Mouse (Mus musculus): ENCODE measurements around the gene 1700102P08Rik. TPM values are rescaled to one million over a fixed set of nuclear protein-coding genes. Genes with fewer than 3 reads are reported as not detected.

Gene 1700102P08Rik
- 1 to 10 TPM; 1.4 to 2.7 TPM for total RNA-seq (2021)
- long read RNA-seq, experiment 1, partial matches to known transcripts = 0 of 1 reads
- long read RNA-seq, experiment 1, other reads (novel, unspliced or antisense) = 1 of 1 reads
- long read RNA-seq, experiment 2 = 0 reads

- no peak for DNase-seq (ENCODE audit: low spot score in 2 of 2)
- intact Hi-C loops (cut with DNase I) = no loop called here
Measured at GRCm38 (mm10) chr9:108392676-108393075, at the start of gene 1700102P08Rik. 1700102P08Rik (plus strand) TSS chr9:108392805.

DNA sequence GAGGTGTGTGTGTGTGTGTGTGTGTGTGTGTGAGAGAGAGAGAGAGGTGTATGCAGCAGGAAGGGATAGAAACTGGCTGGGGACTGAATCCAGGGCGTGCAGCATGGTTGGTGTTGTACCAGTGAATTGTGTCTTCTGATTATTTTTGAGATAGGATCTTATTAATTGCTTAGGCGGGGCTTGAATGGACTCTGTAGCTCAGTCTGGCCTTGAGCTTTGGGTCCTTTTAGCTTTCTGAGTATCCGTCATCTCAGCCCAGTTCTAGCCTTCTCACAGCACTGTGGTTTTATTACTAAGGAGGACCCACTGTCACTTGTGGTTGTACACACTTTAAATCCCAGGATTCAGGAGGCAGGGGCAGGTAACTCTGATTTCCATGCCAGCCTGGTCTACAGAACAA is 49.3 kb upstream of the 1700102P08Rik start:
- DNase-seq (ENCODE audit: low spot score in 2 of 2) = no peak
- intact Hi-C loops (cut with DNase I) = no loop called here

DNA sequence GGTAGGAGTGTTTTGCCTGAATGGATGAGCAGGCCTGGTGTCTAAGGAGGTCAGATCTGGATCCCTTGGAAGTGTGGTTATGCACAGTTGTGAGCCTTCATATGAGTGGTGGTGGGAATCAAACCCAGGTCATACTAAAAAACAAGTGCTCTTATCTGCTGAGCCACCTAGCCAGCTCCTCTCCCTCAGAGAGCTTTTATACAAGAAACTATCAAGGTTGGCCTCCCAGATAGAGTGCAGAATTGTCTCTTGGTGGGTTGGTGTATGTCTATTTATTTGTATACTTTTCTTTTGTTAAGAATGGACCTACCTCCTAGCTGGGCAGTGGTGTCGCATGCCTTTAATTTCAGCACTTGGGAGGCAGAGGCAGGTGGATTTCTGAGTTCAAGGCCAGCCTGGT is 48.8 kb upstream of the 1700102P08Rik start:
- DNase-seq (ENCODE audit: low spot score in 2 of 2) = no peak
- intact Hi-C loops (cut with DNase I) = no loop called here

DNA sequence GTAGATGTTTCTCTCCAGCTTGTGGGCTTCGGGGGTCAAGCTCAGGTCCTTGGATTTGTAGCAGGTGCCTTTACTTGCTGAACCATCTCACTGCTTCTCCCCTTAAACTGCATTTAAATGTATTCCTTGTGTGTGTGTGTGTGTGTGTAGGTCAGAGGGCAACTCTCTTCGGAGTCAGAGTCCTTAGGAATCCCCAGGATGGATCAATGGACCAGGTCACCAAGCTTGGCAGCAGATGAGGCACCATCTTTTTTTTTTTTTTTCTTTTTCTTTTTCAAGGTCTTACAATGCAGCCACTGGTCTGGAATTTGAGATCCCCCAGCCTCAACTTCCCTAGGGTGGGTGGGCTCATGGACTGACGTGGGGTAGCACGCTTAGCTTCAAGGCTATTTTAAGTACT is 48.1 kb upstream of the 1700102P08Rik start:
- intact Hi-C loops (cut with DNase I) = no loop called here
- DNase-seq (ENCODE audit: low spot score in 2 of 2) = no peak

GRCm38 (mm10) chr9:108347024-108347423 is 45.6 kb upstream of the 1700102P08Rik start:
- intact Hi-C loops (cut with DNase I) = loop anchor here (1.0 kb wide), 1 partner anchor 41 kb away; the partner anchor contains the start of genes Rhoa and Tcta
- no peak for DNase-seq (ENCODE audit: low spot score in 2 of 2)

DNA sequence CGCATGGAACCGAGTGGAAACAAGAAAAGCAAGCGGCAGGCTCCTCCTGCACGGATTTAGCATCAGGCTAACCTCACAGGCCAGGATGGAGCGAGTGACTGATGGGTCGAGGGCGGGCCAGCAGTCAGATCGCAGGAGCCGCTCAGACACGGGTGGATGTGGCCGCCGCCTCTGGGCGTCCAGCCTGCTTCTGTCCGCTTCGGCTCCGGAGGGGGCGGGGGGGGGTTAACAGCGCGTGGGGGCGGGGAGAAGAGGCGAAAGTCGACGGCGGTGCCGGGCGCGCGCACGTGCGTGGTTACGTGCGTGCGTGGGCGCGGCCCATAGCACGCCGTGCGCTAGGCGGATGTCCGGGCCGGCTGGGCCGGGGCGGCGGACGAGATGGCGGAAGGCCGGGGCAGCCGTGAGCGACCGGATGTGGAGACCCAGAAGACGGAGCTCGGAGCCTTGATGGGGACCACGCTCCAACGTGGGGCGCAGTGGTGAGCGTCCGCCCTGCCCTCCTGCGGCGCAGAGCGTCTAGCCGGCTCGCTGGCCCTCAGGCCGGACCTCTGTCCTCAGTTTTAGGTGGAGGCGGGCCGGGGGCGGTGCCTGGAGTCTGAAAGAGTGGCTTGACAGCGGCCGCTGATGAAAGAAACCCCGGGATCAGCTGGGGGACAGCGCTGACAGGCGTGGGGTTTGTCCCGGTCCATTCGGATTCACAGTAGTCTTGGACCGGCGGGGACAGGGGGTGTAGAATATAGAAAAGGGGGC is 44.9 kb upstream of the 1700102P08Rik start, which contains the start of gene Usp4:
TSS of gene Usp4 (plus strand) at position 314 of the 750 bp plus-strand sequence.
- peak; percentile 89 to 90 for DNase-seq (ENCODE audit: low spot score in 2 of 2)
- intact Hi-C loops (cut with DNase I) = loop anchor here (1.0 kb wide), 1 partner anchor 41 kb away; the partner anchor contains the start of genes Rhoa and Tcta

DNA sequence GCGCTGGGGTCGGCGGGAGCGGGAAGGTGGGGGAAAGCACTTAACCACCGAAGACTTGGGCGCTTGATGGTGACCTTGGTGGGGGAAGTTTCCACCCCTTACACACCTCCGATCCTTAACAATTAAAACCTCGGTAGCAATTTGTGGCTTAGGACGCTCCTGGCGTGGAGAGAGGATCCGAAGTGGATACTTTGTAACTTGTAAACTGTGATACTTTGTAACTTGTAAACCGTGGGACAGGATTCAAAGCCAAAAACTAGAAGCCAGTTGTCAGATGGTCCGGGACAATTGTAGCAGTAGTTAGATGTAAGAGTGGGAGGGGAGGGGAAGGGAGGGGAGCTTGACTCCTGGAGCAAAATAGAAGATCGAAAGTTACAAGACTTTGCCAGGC is 44.3 kb upstream of the 1700102P08Rik start:
- no peak for DNase-seq (ENCODE audit: low spot score in 2 of 2)
- intact Hi-C loops (cut with DNase I) = no loop called here

GRCm38 (mm10) chr9:108349727-108350126 is 42.9 kb upstream of the 1700102P08Rik start:
- intact Hi-C loops (cut with DNase I) = no loop called here
- no peak for DNase-seq (ENCODE audit: low spot score in 2 of 2)

GRCm38 (mm10) chr9:108378234-108378633 is 14.4 kb upstream of the 1700102P08Rik start:
- intact Hi-C loops (cut with DNase I) = no loop called here

GRCm38 (mm10) chr9:108378736-108379135 is 13.9 kb upstream of the 1700102P08Rik start:
- intact Hi-C loops (cut with DNase I) = no loop called here
- no peak for DNase-seq (ENCODE audit: low spot score in 2 of 2)

More at GRCm38 (mm10) chr9:108378234-108378633, 14.4 kb upstream of the 1700102P08Rik start:
- DNase-seq (ENCODE audit: low spot score in 2 of 2) = no peak

DNA sequence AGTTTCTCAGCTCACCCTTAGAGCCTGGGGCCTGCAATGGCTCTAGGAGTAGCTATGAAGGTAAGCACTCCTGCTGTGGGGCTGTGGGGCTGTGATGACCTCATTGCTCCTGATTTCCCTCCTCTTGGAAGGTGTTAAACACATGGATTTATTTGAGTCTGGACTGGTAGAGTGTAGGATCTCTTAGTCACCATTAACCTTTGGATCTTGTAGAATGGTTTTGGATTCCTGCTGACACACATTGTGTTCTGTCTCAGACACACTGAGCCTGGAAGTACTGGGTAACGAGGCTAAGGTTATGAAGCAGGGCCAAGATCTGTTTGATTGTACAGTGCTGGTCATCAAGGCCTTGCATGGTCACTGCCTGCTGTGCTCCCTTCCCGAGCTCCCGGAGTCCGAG is 13.3 kb upstream of the 1700102P08Rik start:
- intact Hi-C loops (cut with DNase I) = no loop called here

DNA sequence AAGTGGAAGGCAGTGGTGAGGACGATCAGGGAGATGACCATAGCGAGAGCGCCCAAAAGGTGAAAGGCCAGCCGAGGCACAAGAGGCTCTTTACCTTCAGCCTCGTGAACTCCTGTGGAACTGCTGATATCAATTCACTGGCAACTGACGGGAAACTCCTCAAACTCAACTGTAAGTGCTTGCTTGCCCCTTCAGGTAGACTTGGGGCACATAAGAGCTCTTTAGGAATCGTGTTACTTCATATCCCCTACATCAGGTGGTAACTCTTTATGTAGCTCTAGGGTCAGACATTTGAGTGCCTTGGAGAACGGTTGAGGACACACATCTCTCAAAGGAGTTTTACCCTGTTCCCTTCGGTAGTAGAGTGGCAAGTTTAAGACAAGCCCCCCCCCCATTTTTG is 11.2 kb upstream of the 1700102P08Rik start:
- DNase-seq (ENCODE audit: low spot score in 2 of 2) = no peak
- intact Hi-C loops (cut with DNase I) = no loop called here

More for the DNA sequence above, 13.3 kb upstream of the 1700102P08Rik start:
- no peak for DNase-seq (ENCODE audit: low spot score in 2 of 2)

DNA sequence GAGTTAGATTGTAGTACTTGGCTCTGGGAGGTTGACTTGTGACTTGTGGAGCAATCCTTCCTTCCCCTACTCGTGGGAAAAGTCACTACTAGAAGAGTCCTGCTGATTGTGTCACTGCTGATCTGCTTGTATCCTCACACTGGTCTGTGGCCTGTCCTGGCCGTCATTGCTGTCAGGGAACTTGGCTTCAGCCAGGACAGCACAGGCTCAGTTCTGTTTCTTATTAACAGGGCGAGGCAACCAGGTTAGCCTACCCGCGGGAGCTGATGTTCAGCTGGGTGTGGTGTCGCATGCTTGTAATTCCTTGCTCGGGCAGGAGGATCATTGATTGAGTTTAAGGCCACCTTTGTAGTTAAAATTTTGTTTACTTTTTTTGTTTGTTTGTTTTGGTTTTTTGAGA is 7.6 kb upstream of the 1700102P08Rik start:
- intact Hi-C loops (cut with DNase I) = no loop called here
- no peak for DNase-seq (ENCODE audit: low spot score in 2 of 2)

- intact Hi-C loops (cut with DNase I) = no loop called here
Measured at GRCm38 (mm10) chr9:108386816-108387215, 5.8 kb upstream of the 1700102P08Rik start.

DNA sequence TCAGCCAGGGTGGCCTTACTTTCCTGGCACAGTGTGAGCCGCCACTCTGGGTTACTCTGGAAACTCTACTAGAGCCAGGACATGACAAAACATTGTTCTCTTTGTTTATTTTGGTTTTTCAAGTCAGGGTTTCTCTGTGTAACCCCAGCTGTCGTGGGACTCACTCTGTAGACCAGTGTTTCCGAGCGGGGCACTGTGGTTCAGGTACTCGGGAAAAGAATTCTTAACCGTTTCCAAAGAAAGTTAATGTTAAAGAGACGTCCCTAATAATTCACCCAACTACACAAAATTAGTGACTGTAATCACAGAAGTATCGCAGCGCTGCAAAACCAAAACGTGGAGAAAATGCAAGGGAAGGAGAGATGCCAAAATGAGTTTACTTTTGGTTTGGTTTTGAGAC is 4.0 kb upstream of the 1700102P08Rik start:
- intact Hi-C loops (cut with DNase I) = no loop called here
- no peak for DNase-seq (ENCODE audit: low spot score in 2 of 2)

More at GRCm38 (mm10) chr9:108386816-108387215, 5.8 kb upstream of the 1700102P08Rik start:
- no peak for DNase-seq (ENCODE audit: low spot score in 2 of 2)

GRCm38 (mm10) chr9:108389220-108389619 is 3.4 kb upstream of the 1700102P08Rik start:
- intact Hi-C loops (cut with DNase I) = no loop called here

DNA sequence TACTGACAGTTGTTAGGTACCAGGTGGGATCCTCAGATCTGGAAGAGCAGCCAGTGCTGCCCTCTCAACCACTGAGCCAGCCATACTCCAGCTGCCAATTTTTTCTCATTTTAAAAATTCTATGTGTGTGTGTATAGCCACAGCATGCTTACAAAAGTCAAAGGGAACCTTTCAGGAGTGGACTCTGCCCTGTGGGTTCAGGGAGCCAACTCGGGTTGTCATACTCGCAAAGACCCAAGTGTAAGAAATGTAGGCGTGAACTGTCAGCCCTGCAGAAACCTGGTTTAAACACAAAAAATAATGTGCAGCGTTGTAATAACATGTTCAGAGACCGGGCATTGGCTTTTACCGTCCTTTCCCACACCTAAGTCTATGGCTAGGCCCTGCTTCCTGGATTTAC is 1.6 kb downstream of the 1700102P08Rik start:
- DNase-seq (ENCODE audit: low spot score in 2 of 2) = no peak

More at GRCm38 (mm10) chr9:108389220-108389619, 3.4 kb upstream of the 1700102P08Rik start:
- peak in 1 of 2 experiments; percentile 18 for DNase-seq (ENCODE audit: low spot score in 2 of 2)

DNA sequence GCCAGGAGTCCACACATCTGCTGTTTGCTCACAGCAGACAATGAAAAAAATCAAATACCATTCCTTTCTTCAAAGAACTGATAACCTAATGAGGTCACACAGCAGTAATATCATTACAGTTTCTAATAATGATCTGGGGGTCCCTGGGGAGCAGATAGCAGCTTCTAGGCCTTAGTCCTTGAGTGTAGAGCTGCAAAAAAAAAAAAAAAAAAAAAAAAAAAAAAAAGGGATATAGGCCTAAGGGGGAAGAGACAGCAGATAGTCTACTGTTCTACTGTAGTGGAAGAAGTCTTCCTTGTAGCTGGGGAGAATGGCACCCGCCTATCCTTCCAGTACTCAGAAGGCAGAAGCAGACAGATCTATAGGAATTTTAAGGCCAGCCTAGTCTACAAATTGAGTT is 2.8 kb downstream of the 1700102P08Rik start:
- intact Hi-C loops (cut with DNase I) = no loop called here
- no peak for DNase-seq (ENCODE audit: low spot score in 2 of 2)

More for the DNA sequence above, 1.6 kb downstream of the 1700102P08Rik start:
- intact Hi-C loops (cut with DNase I) = no loop called here

DNA sequence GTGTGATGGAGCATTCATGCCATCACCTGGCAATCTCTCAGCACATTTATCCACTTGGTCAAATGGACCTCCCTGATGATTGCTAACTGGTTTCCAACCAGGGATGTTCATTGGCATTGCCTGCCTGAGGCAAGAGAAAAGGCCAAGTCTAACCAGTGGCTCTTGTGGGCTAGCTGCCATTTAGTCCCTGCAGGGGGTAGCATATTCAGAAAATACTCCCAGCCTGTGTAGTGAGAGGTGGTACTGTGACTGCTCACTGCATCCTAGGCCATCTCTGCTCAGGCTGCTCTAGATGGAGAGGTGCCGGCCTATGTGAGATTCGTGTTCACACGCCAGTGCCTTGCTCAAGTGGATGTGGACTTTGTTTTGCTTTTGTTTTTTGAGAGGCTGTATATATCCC is 5.7 kb downstream of the 1700102P08Rik start:
- no peak for DNase-seq (ENCODE audit: low spot score in 2 of 2)
- intact Hi-C loops (cut with DNase I) = no loop called here

DNA sequence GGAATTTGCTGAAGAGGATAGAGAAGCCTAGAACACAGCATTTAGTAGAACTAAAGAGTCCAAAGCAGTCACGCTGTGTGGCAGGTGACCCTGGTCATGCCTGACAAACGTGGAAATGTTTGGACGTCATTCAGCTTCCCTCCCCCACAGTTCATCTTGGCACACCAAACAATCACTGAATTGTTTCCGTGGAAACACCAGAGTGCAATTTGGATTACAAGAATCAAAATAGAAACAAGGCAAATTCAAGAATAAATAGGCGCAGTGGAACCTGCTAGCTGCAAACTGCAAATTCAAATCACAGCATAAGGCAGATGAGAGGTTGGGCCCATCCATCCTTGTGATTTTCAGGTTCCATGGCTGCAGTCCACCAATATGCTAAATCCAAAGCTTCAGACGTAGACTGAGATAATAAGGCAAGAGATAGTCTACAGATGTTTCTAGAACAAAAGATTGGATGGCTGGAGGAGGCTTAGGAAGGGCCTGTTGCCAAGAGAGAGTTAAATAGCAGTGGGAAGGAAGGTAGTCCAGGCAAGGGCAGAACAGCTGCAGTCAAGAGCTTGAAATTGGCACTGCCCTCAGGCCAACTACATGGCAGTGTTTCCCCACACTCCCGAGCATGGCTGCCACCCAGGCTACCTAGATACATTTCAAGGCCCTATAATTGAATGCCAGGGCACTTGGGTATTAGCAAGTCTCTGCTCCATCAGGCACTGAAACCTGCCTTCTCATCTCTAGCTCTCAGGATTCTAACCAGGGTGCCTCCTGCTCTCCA is 8.8 kb downstream of the 1700102P08Rik start:
- intact Hi-C loops (cut with DNase I) = no loop called here
- peak; percentile 73 to 92 for DNase-seq (ENCODE audit: low spot score in 2 of 2)
